Mouse (Mus musculus) cerebellum, adult 11 months (tissue): Measurements from ENCODE around the gene Aph1a.
A peak's percentile ranks its signal among the peaks of the same experiment; 100 is the strongest.

ENCODE experiments used
- DNase-seq: peaks from one replicate; pipeline ENCODE4 v3.0.0; 2022

The Aph1a gene

DNA sequence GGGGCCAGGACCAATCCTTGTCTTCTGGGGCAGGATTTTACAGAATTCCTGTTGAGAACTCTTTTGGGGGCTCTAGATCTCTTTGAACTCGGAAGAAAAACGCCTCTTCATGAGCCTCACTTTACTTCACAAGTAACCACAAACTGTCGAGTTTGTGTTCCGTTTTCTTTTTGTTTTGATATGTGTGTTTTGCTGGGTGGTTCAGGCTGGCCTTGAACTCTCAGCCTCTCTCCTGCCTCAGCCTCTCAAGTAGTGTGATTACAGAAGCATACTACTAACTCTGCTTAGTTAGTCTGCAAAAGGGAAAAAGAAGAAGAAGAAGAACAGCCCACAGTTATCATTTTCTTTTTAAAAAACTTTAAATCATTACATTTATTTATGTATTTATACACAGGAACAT lies 30.4 kb downstream of the Aph1a start:
- no peak for DNase-seq

GRCm38 (mm10) chr3:95925087-95925486 lies 31.3 kb downstream of the Aph1a start:
- no peak for DNase-seq

GRCm38 (mm10) chr3:95928261-95928657 lies 34.5 kb downstream of the Aph1a start:
- no peak for DNase-seq

DNA sequence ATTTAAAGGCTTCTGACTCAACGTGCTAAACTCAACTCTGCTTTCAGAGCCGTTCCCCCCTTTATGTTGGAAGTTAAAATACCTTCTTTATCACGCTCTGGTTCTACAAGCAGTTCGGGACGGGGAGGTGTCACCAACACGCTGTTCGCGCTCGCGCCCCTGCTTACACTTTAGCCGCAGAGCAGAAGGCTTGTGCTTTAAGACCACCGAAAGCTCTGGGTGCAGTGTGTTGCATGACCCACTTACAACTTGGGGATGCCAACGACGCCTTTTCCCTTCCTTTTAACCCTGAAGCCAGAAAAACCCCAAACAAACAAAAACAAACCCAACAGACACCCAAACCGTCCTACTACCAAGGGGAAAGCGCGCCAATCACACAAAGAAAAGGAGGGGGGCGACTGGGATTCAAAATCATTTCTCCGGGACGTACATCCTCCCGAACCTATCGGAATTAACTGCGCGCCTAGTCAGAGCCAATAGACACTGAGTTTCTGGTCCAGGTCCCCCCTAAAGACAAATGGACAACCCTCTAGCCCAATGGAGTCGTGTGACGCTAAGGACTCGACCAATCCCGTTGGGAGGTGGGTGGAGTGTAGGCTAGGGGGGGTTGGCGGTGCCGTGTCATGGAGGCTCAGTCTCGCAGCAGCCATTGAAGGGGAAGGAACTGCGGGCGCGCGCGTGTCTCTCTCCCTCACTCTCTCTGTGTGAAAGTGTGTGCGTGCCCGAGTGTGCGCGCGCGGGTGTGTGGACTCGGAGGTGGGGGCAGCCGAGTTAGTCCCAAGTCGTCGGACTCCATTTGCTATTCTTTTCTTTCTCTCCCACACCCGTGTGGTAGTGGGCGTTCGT lies 35.1 kb downstream of the Aph1a start, which contains the start of gene Anp32e:
Anp32e (plus strand) TSS at position 589 of the 846 bp plus-strand sequence.
- DNase-seq = peak; percentile 97

- DNase-seq = peak; percentile 36
Observed at GRCm38 (mm10) chr3:95929581-95930470, 36.1 kb downstream of the Aph1a start.

- no peak for DNase-seq
Observed at GRCm38 (mm10) chr3:95930471-95930789, 36.7 kb downstream of the Aph1a start.

GRCm38 (mm10) chr3:95931471-95931870 lies 37.7 kb downstream of the Aph1a start:
- DNase-seq = no peak

- no peak for DNase-seq
Observed at GRCm38 (mm10) chr3:95932157-95932556, 38.4 kb downstream of the Aph1a start.

DNA sequence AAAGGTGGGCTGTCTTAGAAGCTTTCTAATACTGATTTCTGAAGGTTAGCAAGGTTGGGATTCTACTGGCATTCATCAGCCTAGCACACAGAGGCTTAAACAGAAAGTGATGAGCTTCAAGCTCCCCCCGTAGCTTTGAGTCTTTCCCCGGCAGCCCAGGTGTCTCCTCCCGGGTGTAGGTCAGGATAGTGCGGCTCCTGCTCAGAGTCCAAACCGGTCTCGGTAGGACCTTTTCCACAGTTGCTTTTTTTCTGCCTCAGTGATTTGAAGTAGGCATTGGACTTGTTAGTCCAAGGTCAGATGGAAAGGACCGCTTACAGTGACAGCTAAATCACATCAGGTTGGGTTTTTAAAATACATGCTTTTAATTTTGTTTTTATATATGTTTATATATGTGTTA lies 38.8 kb downstream of the Aph1a start:
- DNase-seq = no peak

GRCm38 (mm10) chr3:95933111-95933750 lies 39.5 kb downstream of the Aph1a start:
- no peak for DNase-seq

- no peak for DNase-seq
Observed at GRCm38 (mm10) chr3:95934448-95934847, 40.7 kb downstream of the Aph1a start.

GRCm38 (mm10) chr3:95938217-95938616 lies 44.4 kb downstream of the Aph1a start:
- DNase-seq = no peak

GRCm38 (mm10) chr3:95938835-95939234 lies 45.1 kb downstream of the Aph1a start:
- DNase-seq = no peak

- DNase-seq = no peak
Observed at GRCm38 (mm10) chr3:95942749-95943148, 49.0 kb downstream of the Aph1a start.

GRCm38 (mm10) chr3:95943226-95943625 lies 49.5 kb downstream of the Aph1a start:
- no peak for DNase-seq

GRCm38 (mm10) chr3:95944742-95945141 lies 51.0 kb downstream of the Aph1a start:
- no peak for DNase-seq

DNA sequence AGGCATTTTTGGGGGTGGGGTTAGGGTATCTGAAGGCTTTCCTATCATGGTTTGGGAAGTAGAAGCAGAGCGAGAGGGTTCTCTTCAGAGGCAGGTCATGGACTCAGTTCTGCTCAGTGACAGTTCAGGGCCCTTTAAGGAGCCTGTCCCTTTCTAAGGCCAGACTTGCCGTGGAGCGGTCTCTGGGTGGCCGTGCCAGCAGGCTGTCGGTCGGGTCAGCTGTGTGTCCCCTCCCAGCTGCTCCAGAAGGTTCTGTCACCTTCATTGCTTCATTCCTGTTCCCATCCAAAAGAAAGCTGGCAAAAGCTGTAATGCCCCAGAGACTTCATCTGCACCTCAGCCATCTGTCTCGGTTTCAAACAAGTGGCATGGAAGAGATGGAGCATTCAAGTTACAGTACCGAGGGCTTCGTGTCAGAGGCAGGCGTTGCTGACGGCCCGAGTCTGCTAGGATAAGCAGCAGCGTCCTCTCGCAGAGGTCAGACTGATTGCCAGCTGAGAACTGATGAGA lies 52.0 kb downstream of the Aph1a start:
- DNase-seq = no peak
